Mouse (Mus musculus): Measurements from ENCODE around the gene Catip. TPM values are rescaled to one million over a fixed set of nuclear protein-coding genes. Genes with fewer than 3 reads are reported as not detected.
"Not testable (repeated sequence)": the region's sequence is repeated elsewhere in the genome, so short reads cannot be mapped to it uniquely, and the experiment has no call there.

Gene Catip
- polyA plus RNA-seq, 1 experiment: 0.59 TPM

DNA sequence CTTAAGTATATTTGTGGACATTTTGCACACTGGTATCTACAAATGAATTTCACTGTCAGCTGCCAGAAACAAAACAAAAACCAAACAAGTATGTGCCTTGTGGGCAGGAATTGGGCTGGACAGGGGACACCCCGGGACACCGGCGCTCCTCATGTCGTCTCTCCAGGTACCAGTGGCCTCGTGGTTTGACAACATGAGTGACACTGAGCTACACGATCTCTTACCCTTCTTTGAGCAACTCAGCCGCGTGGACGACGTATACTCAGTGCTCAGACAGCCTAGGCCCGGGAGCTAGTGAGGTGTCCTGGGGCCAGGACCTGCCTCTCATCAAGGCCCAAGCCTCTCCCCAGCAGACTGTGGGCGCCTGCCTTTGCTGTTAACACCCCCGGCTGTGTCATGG, 33.4 kb downstream of the Catip start:
- Histone ChIP-seq H3K4me3 (replicated peaks) (no peak overlapping the region), H3K4me1 (peaks cover 63% of the 10 kb centered on the region), H3K9me3 (no peaks in the 10 kb centered on the region), H3K36me3 (replicated peaks; ENCODE audit: low read length) (peaks cover 26% of the 10 kb centered on the region), H3K27me3 (replicated peaks) (no peaks in the 10 kb centered on the region)
- no peak for TF ChIP-seq FLI1 (IDR thresholded peaks at IDR 0.05; ENCODE audit: low read length)
- TF ChIP-seq GATA1 (IDR thresholded peaks at IDR 0.05; ENCODE audit: borderline replicate concordance, low read length): no peak

GRCm38 (mm10) chr1:74396456-74397222, 34.7 kb downstream of the Catip start:
- not testable (repeated sequence) for H3K27me3 ChIP-seq (replicated peaks); H3K9me3 ChIP-seq
- H3K4me3 ChIP-seq (replicated peaks): peak overlapping the region; percentile 95
- peaks cover 60% of the 10 kb centered on the region for H3K4me1 ChIP-seq
- H3K36me3 ChIP-seq (replicated peaks; ENCODE audit: low read length): peaks cover 26% of the 10 kb centered on the region

DNA sequence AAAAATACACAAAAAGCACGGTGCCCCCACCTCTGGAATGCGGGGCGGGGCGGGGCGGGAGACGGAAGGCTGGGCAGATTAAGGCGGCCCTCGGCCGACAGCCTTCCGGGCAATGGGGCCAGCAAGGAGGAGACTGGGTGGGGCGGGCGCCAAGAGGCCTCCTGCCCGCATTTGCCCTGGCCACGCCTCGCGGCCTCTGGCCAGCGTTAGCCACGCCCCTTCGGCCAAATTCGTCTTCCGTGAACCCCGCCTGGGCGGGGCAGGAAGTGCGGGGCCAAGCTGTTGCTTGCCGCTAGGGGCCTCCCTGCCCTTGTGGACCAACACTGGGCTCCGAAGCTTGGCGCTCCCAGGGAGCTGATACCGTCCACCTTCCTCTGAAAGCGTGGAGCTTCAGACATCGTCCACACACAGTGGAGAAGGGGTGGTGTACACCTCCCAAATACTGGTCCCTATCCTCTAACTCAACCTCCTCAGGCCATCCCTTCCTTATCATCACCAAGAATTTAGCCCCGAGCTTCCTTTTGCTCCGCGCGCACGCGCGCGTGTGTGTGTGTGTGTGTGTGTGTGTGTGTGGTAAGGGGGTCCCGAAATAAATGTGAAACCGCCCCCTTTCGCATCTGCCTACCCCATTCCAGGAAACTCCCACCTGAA, 35.5 kb downstream of the Catip start:
- no peaks in the 10 kb centered on the region for H3K27me3 ChIP-seq (replicated peaks)
- H3K9me3 ChIP-seq: no peaks in the 10 kb centered on the region
- H3K4me1 ChIP-seq: peaks cover 62% of the 10 kb centered on the region
- peak overlapping the region; percentile 95 for H3K4me3 ChIP-seq (replicated peaks)
- 0 out of 2 replicates have a peak, but pooled peaks have one; percentile 31 for TF ChIP-seq FLI1 (IDR thresholded peaks at IDR 0.05; ENCODE audit: low read length)
- no peak for TF ChIP-seq GATA1 (IDR thresholded peaks at IDR 0.05; ENCODE audit: borderline replicate concordance, low read length)
- peaks cover 26% of the 10 kb centered on the region for H3K36me3 ChIP-seq (replicated peaks; ENCODE audit: low read length)

GRCm38 (mm10) chr1:74397919-74398451, 36.1 kb downstream of the Catip start:
- Histone ChIP-seq H3K4me3 (replicated peaks) (peak overlapping the region; percentile 95), H3K9me3 (no peaks in the 10 kb centered on the region), H3K36me3 (replicated peaks; ENCODE audit: low read length) (peaks cover 25% of the 10 kb centered on the region), H3K4me1 (peaks cover 56% of the 10 kb centered on the region), H3K27me3 (replicated peaks) (no peaks in the 10 kb centered on the region)
- no peak for TF ChIP-seq FLI1 (IDR thresholded peaks at IDR 0.05; ENCODE audit: low read length)
- no peak for TF ChIP-seq GATA1 (IDR thresholded peaks at IDR 0.05; ENCODE audit: borderline replicate concordance, low read length)

GRCm38 (mm10) chr1:74400531-74400930, 38.6 kb downstream of the Catip start:
- no peaks in the 10 kb centered on the region for H3K36me3 ChIP-seq (replicated peaks; ENCODE audit: low read length)
- H3K27me3 ChIP-seq (replicated peaks): peaks cover 3% of the 10 kb centered on the region
- no peaks in the 10 kb centered on the region for H3K9me3 ChIP-seq
- no peak overlapping the region for H3K4me3 ChIP-seq (replicated peaks)
- TF ChIP-seq GATA1 (IDR thresholded peaks at IDR 0.05; ENCODE audit: borderline replicate concordance, low read length) (no peak), FLI1 (IDR thresholded peaks at IDR 0.05; ENCODE audit: low read length) (no peak)
- H3K4me1 ChIP-seq: peaks cover 31% of the 10 kb centered on the region

DNA sequence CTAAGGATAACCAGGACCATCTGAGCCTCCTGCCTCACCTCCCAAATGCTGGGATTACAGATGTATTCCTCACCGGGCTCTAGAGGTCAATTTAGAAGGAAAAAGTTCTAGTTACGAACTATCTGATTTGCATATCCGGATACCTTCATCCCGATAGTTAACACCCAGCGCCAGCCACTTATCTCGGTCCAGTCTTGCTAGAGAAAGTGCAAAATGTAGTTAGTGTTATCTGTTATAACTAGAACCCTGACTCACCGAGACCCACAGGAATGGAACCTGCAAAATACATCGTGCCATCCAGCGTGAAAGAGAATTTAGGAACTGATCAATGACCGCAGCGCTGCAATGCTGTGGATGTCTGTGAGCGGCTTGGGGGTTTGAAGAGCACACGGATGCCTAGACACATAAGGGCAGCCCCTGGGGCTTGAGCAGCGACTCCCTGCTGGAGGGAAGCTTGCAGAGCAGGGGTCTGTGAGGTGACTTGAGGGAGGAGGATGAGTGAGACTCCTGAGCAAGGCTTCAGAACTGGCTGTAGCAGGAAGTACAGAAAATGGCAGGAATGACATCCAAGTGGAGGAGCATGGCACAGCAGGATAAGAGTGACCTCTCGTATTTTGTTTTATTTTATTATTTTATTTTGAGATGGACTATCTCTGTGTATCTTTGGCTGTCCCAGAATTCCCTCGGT, 39.3 kb downstream of the Catip start:
- Histone ChIP-seq H3K36me3 (replicated peaks; ENCODE audit: low read length) (no peaks in the 10 kb centered on the region), H3K4me1 (peaks cover 28% of the 10 kb centered on the region), H3K4me3 (replicated peaks) (no peak overlapping the region), H3K9me3 (no peaks in the 10 kb centered on the region), H3K27me3 (replicated peaks) (peaks cover 3% of the 10 kb centered on the region)
- TF ChIP-seq FLI1 (IDR thresholded peaks at IDR 0.05; ENCODE audit: low read length) (no peak), GATA1 (IDR thresholded peaks at IDR 0.05; ENCODE audit: borderline replicate concordance, low read length) (no peak)

DNA sequence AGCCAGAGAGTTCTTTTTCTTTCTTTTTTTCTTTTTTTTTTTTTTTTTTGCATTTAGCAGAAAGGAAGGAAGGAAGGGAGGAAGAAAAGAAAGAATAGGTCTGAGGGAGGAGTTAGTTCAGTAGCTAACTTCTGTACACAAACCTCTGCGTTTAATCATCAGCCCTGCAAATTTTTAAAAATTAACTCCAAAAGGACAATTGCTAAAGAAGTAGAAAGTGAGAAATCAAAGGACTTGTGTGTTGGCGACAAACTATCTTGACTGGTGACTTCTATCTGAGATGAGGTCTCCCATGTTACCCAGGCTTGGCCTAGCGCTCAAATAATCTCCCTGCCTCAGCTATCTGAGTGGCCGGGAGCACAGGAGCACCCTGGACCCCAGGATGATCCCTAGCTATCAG, 42.3 kb downstream of the Catip start:
- Histone ChIP-seq H3K9me3 (no peaks in the 10 kb centered on the region), H3K27me3 (replicated peaks) (peaks cover 6% of the 10 kb centered on the region), H3K4me3 (replicated peaks) (no peak overlapping the region), H3K36me3 (replicated peaks; ENCODE audit: low read length) (no peaks in the 10 kb centered on the region), H3K4me1 (peaks cover 22% of the 10 kb centered on the region)
- no peak for TF ChIP-seq FLI1 (IDR thresholded peaks at IDR 0.05; ENCODE audit: low read length)
- no peak for TF ChIP-seq GATA1 (IDR thresholded peaks at IDR 0.05; ENCODE audit: borderline replicate concordance, low read length)

- Histone ChIP-seq H3K4me3 (replicated peaks) (no peak within 1 kb of the TSS), H3K9me3 (no peaks in the 10 kb centered on the region), H3K27me3 (replicated peaks) (peaks cover 14% of the 10 kb centered on the region), H3K4me1 (peaks cover 10% of the 10 kb centered on the region; the same call in 1 of the 2 replicates), H3K36me3 (replicated peaks; ENCODE audit: low read length) (no peaks in the 10 kb centered on the region)
- TF ChIP-seq FLI1 (IDR thresholded peaks at IDR 0.05; ENCODE audit: low read length) (no peak), GATA1 (IDR thresholded peaks at IDR 0.05; ENCODE audit: borderline replicate concordance, low read length) (no peak)
Observed at GRCm38 (mm10) chr1:74408589-74409504, 46.9 kb downstream of the Catip start, which contains the start of gene Vil1. Gene Vil1, plus strand, starts transcription at chr1:74409376.

GRCm38 (mm10) chr1:74411753-74412325, 49.9 kb downstream of the Catip start:
- peaks cover 20% of the 10 kb centered on the region for H3K4me1 ChIP-seq
- no peaks in the 10 kb centered on the region for H3K36me3 ChIP-seq (replicated peaks; ENCODE audit: low read length)
- TF ChIP-seq FLI1 (IDR thresholded peaks at IDR 0.05; ENCODE audit: low read length): no peak
- no peak for TF ChIP-seq GATA1 (IDR thresholded peaks at IDR 0.05; ENCODE audit: borderline replicate concordance, low read length)
- no peak overlapping the region for H3K4me3 ChIP-seq (replicated peaks)
- H3K9me3 ChIP-seq: no peaks in the 10 kb centered on the region
- peaks cover 21% of the 10 kb centered on the region for H3K27me3 ChIP-seq (replicated peaks)
